Mouse (Mus musculus) E14TG2a.4 (cell line): ENCODE results near the gene Has3.
"Not testable (repeated sequence)": the region's sequence is repeated elsewhere in the genome, so short reads cannot be mapped to it uniquely, and the experiment has no call there.

Experiments
- CTCF ChIP-seq: conservative IDR thresholded peaks from 2 replicates; pipeline ENCODE4 v1.5.1; 2014; ENCODE audit warnings: low read length
- NANOG ChIP-seq: IDR thresholded peaks from 2 replicates; pipeline ENCODE4 v1.6.1; 2014; ENCODE audit warnings: borderline replicate concordance, low read length, mixed read lengths

DNA sequence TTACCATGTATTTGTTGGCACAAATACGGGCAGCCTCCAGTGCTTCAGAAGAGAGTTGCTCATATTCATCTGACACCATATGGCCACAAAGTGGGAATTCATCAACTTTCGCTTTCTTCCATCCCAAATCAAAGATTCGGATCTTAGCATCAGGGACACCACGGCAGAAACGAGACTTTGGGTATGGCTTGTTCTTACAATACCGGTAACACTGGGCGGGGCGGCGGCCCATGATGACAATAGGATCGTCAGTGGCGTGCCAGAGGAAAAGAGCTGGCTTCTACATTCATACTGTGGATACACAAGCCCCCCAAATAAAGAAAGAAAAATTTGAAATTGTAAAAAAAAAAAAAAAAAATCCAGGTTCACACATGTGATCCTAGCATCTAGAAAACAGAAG, 58.1 kb downstream of the Has3 start:
- not testable (repeated sequence) for TF ChIP-seq CTCF, NANOG
